Mouse (Mus musculus) c-Kit-positive CD71-negative TER-119-negative erythroid progenitor cells, embryonic 14.5 days (primary cell): ENCODE measurements around the gene Mup19.
"Not testable (repeated sequence)": the region's sequence is repeated elsewhere in the genome, so short reads cannot be mapped to it uniquely, and the experiment has no call there.

ENCODE experiments used
- DNase-seq: peaks from one replicate; pipeline ENCODE4 v3.0.0-alpha.2; 2013; ENCODE audit warnings: low read depth

Gene Mup19

DNA sequence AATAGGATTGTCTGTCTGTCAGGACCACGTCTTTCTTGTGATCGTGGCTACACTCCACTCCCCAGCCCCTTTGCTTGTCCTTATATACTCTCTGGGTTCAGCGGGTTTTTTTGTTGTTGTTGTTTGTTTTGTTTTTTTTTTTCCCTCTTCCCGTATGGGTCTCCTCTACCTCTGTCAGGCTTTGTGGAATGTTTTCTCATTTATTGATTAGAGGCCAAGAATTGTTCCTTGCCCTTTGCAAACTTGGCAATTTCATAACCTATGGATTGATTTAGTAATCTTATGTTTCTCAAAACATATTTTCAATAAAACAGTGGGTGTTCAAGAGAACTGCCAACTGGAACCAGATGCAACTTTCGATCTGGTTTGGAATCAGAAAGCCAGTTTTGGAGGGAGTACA, at the start of gene Mup19:
Gene Mup19 (minus strand): TSS at position 101 of the 400 bp plus-strand sequence.
- DNase-seq, result not testable (repeated sequence)

- DNase-seq, result no peak
These were observed 47.1 kb upstream of the Mup19 start for GRCm38 (mm10) chr4:61829211-61829610.

GRCm38 (mm10) chr4:61823185-61823584, 41.1 kb upstream of the Mup19 start:
- no peak for DNase-seq

DNA sequence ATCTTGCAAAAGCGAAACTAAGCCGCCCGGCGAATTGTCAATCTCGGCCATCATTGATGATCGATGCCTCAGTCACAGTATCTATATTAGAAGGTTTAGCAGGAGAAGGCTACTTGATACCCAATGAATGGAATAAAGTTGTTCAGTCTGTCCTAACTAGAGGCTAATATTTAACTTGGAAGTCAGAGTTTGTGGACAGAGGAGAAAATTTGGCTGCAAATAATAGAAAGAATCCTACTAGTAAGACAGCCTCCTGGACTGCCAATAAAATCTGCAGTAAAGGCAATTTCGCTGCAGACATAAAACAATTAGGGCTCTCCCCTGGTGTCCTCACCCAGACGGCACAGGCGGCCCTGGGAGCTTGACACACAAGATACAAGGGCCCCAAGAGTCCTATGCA, 40.5 kb upstream of the Mup19 start:
- not testable (repeated sequence) for DNase-seq

- no peak for DNase-seq
These were observed 33.5 kb upstream of the Mup19 start for GRCm38 (mm10) chr4:61815602-61816001.

- DNase-seq, result no peak
These were observed 31.4 kb upstream of the Mup19 start for GRCm38 (mm10) chr4:61813435-61813834.

- peak; percentile 2 for DNase-seq
These were observed 29.1 kb upstream of the Mup19 start for GRCm38 (mm10) chr4:61811193-61811592.

DNA sequence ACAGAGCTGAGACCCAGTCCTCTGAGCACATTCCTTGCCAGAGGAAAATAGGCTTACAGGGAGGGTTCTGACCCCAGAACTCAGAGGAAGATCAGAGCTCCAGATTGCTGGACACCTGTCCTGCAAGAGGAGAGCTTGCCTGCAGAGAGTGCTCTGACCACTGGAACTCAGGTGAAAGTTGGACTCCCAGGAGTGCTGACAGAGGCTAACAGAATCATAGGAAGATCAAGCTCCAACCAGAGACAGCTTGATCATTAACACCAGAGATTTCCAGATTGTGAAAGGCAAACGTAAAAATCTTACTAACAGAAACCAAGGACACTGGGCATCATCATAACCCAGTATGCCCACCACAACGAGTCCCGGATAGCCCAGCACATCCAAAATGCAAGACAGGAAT, 26.9 kb upstream of the Mup19 start:
- not testable (repeated sequence) for DNase-seq

GRCm38 (mm10) chr4:61789699-61790098, 7.6 kb upstream of the Mup19 start:
- DNase-seq, result not testable (repeated sequence)

DNA sequence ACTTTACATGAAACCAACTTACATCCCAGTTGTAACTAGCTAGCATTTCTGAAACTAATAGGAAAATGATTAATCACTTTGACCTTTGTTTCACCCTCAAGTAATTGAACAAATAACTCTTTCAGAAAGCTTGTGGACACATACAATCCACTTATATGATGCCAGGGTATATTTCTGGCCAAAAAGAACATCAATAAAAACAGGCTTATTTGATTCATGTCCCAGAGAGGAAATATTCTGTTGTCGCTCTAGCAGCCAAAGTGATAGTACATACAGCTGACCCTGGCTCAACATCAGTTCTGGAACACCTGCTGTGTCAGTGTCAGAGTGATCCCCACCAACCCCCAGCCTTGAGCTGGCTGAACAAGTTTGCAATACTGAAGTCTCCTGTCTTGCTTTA, 2.2 kb upstream of the Mup19 start:
- DNase-seq, result not testable (repeated sequence)
